20 mouse cellular contexts compared by ENCODE assay signal in the genomic region with DNA sequence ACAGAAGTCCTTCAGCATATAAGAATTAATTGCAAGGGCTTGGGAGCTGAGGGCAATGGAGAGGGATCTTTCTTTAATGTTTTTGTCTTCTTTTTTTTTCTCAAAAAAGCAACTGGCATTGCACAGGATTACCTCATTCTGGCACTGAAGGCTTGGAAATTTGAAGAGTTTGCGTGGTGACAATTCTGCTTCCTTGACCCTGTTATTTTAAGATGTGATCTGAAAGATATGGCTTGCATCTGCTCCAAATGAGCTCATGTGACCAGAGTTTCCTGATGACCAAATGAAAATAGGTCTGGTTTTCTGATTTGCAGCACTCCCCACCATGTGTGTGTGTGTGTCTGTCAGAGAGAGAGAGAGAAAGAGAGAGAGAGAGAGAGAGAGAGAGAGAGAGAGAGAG.
DNase-seq lines count a peak whose midpoint lies in the region; ATAC-seq lines count a peak whose summit lies in the region.
"Had no signal": no experiment of that assay in that cellular context is flagged by ENCODE, and none has a peak within 500 bp of the region (broad histone marks: within the 10 kb centered on the region; RNA-seq: fewer than 3 reads in every experiment).

No protein-coding gene starts in this region.

- no peaks in the 10 kb centered on the region for H3K27me3 ChIP-seq in midbrain, embryonic 13.5 days
- no peaks in the 10 kb centered on the region for H3K27me3 ChIP-seq in midbrain, embryonic 16.5 days (ENCODE audit: control insufficient read depth, insufficient read depth, low read depth, low read length)
- H3K27me3 ChIP-seq: embryonic facial prominence, embryonic 12.5 days; forebrain, embryonic 13.5 days; forebrain, embryonic 15.5 days; Patski had no signal

- no peak overlapping the region for H3K4me3 ChIP-seq in midbrain, embryonic 13.5 days (replicated peaks)
- H3K4me3 ChIP-seq in midbrain, embryonic 16.5 days (ENCODE audit: low read depth, low read length) = no peak overlapping the region
- H3K4me3 ChIP-seq: embryonic facial prominence, embryonic 10.5 days; embryonic facial prominence, embryonic 12.5 days; forebrain, embryonic 13.5 days; forebrain, embryonic 15.5 days had no signal

- no peak for ATAC-seq in midbrain, embryonic 13.5 days
- no peak for ATAC-seq in midbrain, embryonic 16.5 days
- ATAC-seq: activated CD4-positive, CD25-positive, alpha-beta regulatory T cell, adult 4 months; forebrain, embryonic 13.5 days; forebrain, embryonic 15.5 days; forebrain, postnatal 0 days; Patski had no signal

- peak; percentile 37 for DNase-seq in cerebellum, adult 9-10 months
- DNase-seq in cerebellum, postnatal 4 days (ENCODE audit: low spot score in 2 of 2) = no peak
- peak; percentile 86 for DNase-seq in MN1 (ENCODE audit: low spot score)
- DNase-seq in brain, adult 2 months (ENCODE audit: low read depth, low spot score) = peak; percentile 41
- DNase-seq in adrenal gland, postnatal 10 days = no peak
- DNase-seq in heart, postnatal 10 days = no peak
- DNase-seq: adrenal gland, adult 8-10 months; adrenal gland, postnatal 25 days; cerebellum, adult 18-20 months; cerebellum, adult 9-11 months; cerebellum, postnatal 14 days; forebrain, postnatal 0 days had no signal

- no peak overlapping the region for H3K4me2 ChIP-seq in midbrain, embryonic 13.5 days (replicated peaks)
- no peak overlapping the region for H3K4me2 ChIP-seq in midbrain, embryonic 16.5 days (ENCODE audit: low read length)
- H3K4me2 ChIP-seq: embryonic facial prominence, embryonic 12.5 days; forebrain, embryonic 13.5 days; forebrain, embryonic 15.5 days had no signal

- no peak overlapping the region for H3K9ac ChIP-seq in midbrain, embryonic 13.5 days (replicated peaks)
- H3K9ac ChIP-seq in midbrain, embryonic 16.5 days (ENCODE audit: low read depth, low read length) = no peak overlapping the region
- H3K9ac ChIP-seq: embryonic facial prominence, embryonic 12.5 days; forebrain, embryonic 13.5 days; forebrain, embryonic 15.5 days; forebrain, postnatal 0 days had no signal

- H3K9me3 ChIP-seq in midbrain, embryonic 13.5 days = no peaks in the 10 kb centered on the region
- H3K9me3 ChIP-seq in midbrain, embryonic 16.5 days (replicated peaks; ENCODE audit: control insufficient read depth, low read length, poor library complexity, severe bottlenecking) = no peaks in the 10 kb centered on the region
- H3K9me3 ChIP-seq: embryonic facial prominence, embryonic 10.5 days; embryonic facial prominence, embryonic 12.5 days; forebrain, embryonic 13.5 days; forebrain, embryonic 15.5 days had no signal

- H3K4me1 ChIP-seq in midbrain, embryonic 13.5 days (replicated peaks) = peaks cover 32% of the 10 kb centered on the region
- peaks cover 14% of the 10 kb centered on the region for H3K4me1 ChIP-seq in midbrain, embryonic 16.5 days (ENCODE audit: control insufficient read depth, insufficient read depth, low read length)
- H3K4me1 ChIP-seq: embryonic facial prominence, embryonic 12.5 days had no signal

- no peaks in the 10 kb centered on the region for H3K36me3 ChIP-seq in midbrain, embryonic 13.5 days
- no peaks in the 10 kb centered on the region for H3K36me3 ChIP-seq in midbrain, embryonic 16.5 days (ENCODE audit: control insufficient read depth, insufficient read depth, low read length)
- H3K36me3 ChIP-seq: embryonic facial prominence, embryonic 10.5 days; embryonic facial prominence, embryonic 12.5 days; forebrain, embryonic 15.5 days had no signal

- 76% methylated on average over 1 of the region's 1 CpGs for WGBS in midbrain, embryonic 13.5 days
- WGBS in midbrain, embryonic 16.5 days = 47% methylated on average over 1 of the region's 1 CpGs

- H3K27ac ChIP-seq in midbrain, embryonic 13.5 days = peak overlapping the region; percentile 51; the same call in 1 of the 2 replicates
- no peak overlapping the region for H3K27ac ChIP-seq in midbrain, embryonic 16.5 days (ENCODE audit: low read length)
- H3K27ac ChIP-seq: embryonic facial prominence, embryonic 10.5 days; embryonic facial prominence, embryonic 12.5 days; forebrain, embryonic 13.5 days; forebrain, embryonic 15.5 days had no signal

- intact Hi-C loops in heart, postnatal 10 days (cut with DNase I) = no loop called here

Comparison
In these comparisons a context has a peak if more than half of its experiments do, and no peak if none do; other contexts are left out.
1. DNase-seq: peak in cerebellum, adult 9-10 months (single experiment), MN1 (single experiment) and brain, adult 2 months (single experiment); none in cerebellum, postnatal 4 days (0 of 2), adrenal gland, postnatal 10 days (single experiment) and heart, postnatal 10 days (0 of 2).